Mouse (Mus musculus) erythroblast, embryonic 14.5 days (primary cell): ENCODE measurements around the gene Apoa2. TPM values are rescaled to one million over a fixed set of nuclear protein-coding genes. Genes with fewer than 3 reads are reported as not detected.
"Not testable (repeated sequence)": the region's sequence is repeated elsewhere in the genome, so short reads cannot be mapped to it uniquely, and the experiment has no call there.

Experiments
- H3K27me3 ChIP-seq: 2 replicates; pipeline ENCODE4 v1.6.1; 2012; ENCODE audit warnings: inconsistent platforms; ENCODE audit not compliant: control insufficient read depth
- H3K36me3 ChIP-seq: 2 replicates; pipeline ENCODE4 v1.6.1; 2012; ENCODE audit warnings: mild to moderate bottlenecking, inconsistent platforms; ENCODE audit not compliant: control insufficient read depth
- H3K4me1 ChIP-seq: 2 replicates; pipeline ENCODE4 v1.6.1; 2012; ENCODE audit warnings: inconsistent platforms; ENCODE audit not compliant: control insufficient read depth
- H3K4me3 ChIP-seq: replicated peaks from 2 replicates; pipeline ENCODE3; 2012; ENCODE audit warnings: moderate library complexity, mild to moderate bottlenecking, inconsistent platforms
- H3K9me3 ChIP-seq: 2 replicates; pipeline ENCODE4 v1.6.1; 2012; ENCODE audit warnings: low read length, inconsistent platforms, mixed read lengths; ENCODE audit not compliant: control insufficient read depth
- GATA1 ChIP-seq: IDR thresholded peaks from 2 replicates; pipeline ENCODE4 v1.6.1; 2012; ENCODE audit warnings: low read length, inconsistent platforms, mixed read lengths
- TAL1 ChIP-seq: IDR thresholded peaks from 3 replicates; pipeline ENCODE4 v1.6.1; 2012; ENCODE audit warnings: low read length, inconsistent platforms, mixed read lengths
- polyA plus RNA-seq: library from polyadenylated mRNA; stranded (reverse); fragments of >175 nt; gene quantifications from 2 replicates; pipeline ENCODE4 v1.2.3, GENCODE M21; 2012

Apoa2 gene
- polyA plus RNA-seq, 1 experiment, result 0.42 TPM

- no peaks in the 10 kb centered on the region for H3K9me3 ChIP-seq
- TF ChIP-seq GATA1 (no peak), TAL1 (no peak)
- H3K4me3 ChIP-seq, result no peak overlapping the region
- H3K36me3 ChIP-seq, result peaks cover 37% of the 10 kb centered on the region
- H3K4me1 ChIP-seq, result peaks cover 30% of the 10 kb centered on the region
- H3K27me3 ChIP-seq, result no peaks in the 10 kb centered on the region
Measured at GRCm38 (mm10) chr1:171232348-171232747, 7.5 kb downstream of the Apoa2 start.

GRCm38 (mm10) chr1:171232800-171233730 lies 8.2 kb downstream of the Apoa2 start:
- Histone ChIP-seq H3K36me3 (peaks cover 44% of the 10 kb centered on the region), H3K27me3 (no peaks in the 10 kb centered on the region), H3K4me1 (peaks cover 30% of the 10 kb centered on the region), H3K9me3 (no peaks in the 10 kb centered on the region), H3K4me3 (no peak overlapping the region)
- TF ChIP-seq TAL1 (no peak), GATA1 (no peak)

GRCm38 (mm10) chr1:171234126-171234525 lies 9.3 kb downstream of the Apoa2 start, which contains the start of gene Fcer1g:
TSS of gene Fcer1g (minus strand) at chr1:171234365.
- Histone ChIP-seq H3K27me3 (no peaks in the 10 kb centered on the region), H3K36me3 (peaks cover 54% of the 10 kb centered on the region), H3K9me3 (no peaks in the 10 kb centered on the region), H3K4me1 (peaks cover 30% of the 10 kb centered on the region), H3K4me3 (no peak within 1 kb of the TSS)
- no peak for TF ChIP-seq GATA1
- no peak for TF ChIP-seq TAL1

- no peak overlapping the region for H3K4me3 ChIP-seq
- H3K9me3 ChIP-seq, result no peaks in the 10 kb centered on the region
- no peaks in the 10 kb centered on the region for H3K27me3 ChIP-seq
- H3K4me1 ChIP-seq, result peaks cover 30% of the 10 kb centered on the region
- peaks cover 58% of the 10 kb centered on the region for H3K36me3 ChIP-seq
- TF ChIP-seq GATA1, result no peak
- TF ChIP-seq TAL1, result no peak
Measured at GRCm38 (mm10) chr1:171234538-171234937, 9.7 kb downstream of the Apoa2 start.

- Histone ChIP-seq H3K27me3 (no peaks in the 10 kb centered on the region), H3K9me3 (no peaks in the 10 kb centered on the region), H3K4me1 (peaks cover 30% of the 10 kb centered on the region), H3K4me3 (no peak overlapping the region), H3K36me3 (peaks cover 68% of the 10 kb centered on the region)
- no peak for TF ChIP-seq GATA1
- no peak for TF ChIP-seq TAL1
Measured at GRCm38 (mm10) chr1:171235791-171236190, 10.9 kb downstream of the Apoa2 start.

- Histone ChIP-seq H3K36me3 (peaks cover 82% of the 10 kb centered on the region), H3K4me1 (peaks cover 22% of the 10 kb centered on the region), H3K9me3 (no peaks in the 10 kb centered on the region), H3K4me3 (no peak overlapping the region), H3K27me3 (no peaks in the 10 kb centered on the region)
- TF ChIP-seq TAL1 (no peak), GATA1 (no peak)
Measured at GRCm38 (mm10) chr1:171237438-171237837, 12.6 kb downstream of the Apoa2 start.

GRCm38 (mm10) chr1:171238463-171238862 lies 13.6 kb downstream of the Apoa2 start:
- peaks cover 13% of the 10 kb centered on the region for H3K4me1 ChIP-seq
- no peaks in the 10 kb centered on the region for H3K27me3 ChIP-seq
- no peak for TF ChIP-seq GATA1
- no peak for TF ChIP-seq TAL1
- H3K9me3 ChIP-seq, result no peaks in the 10 kb centered on the region
- no peak overlapping the region for H3K4me3 ChIP-seq
- H3K36me3 ChIP-seq, result peaks cover 90% of the 10 kb centered on the region

GRCm38 (mm10) chr1:171239992-171240744 lies 15.3 kb downstream of the Apoa2 start:
- no peak overlapping the region for H3K4me3 ChIP-seq
- H3K27me3 ChIP-seq, result no peaks in the 10 kb centered on the region
- peaks cover 5% of the 10 kb centered on the region for H3K4me1 ChIP-seq
- peaks cover 87% of the 10 kb centered on the region for H3K36me3 ChIP-seq
- TF ChIP-seq GATA1 (no peak), TAL1 (no peak)
- H3K9me3 ChIP-seq, result no peaks in the 10 kb centered on the region

- TF ChIP-seq GATA1, result no peak
- TF ChIP-seq TAL1, result no peak
- Histone ChIP-seq H3K4me3 (no peak overlapping the region), H3K36me3 (peaks cover 82% of the 10 kb centered on the region), H3K4me1 (peaks cover 12% of the 10 kb centered on the region), H3K27me3 (no peaks in the 10 kb centered on the region), H3K9me3 (no peaks in the 10 kb centered on the region)
Measured at GRCm38 (mm10) chr1:171240911-171241310, 16.1 kb downstream of the Apoa2 start.

GRCm38 (mm10) chr1:171241952-171242351 lies 17.1 kb downstream of the Apoa2 start:
- Histone ChIP-seq H3K4me1 (peaks cover 20% of the 10 kb centered on the region), H3K36me3 (peaks cover 73% of the 10 kb centered on the region)
- H3K9me3 ChIP-seq, H3K4me3 ChIP-seq, H3K27me3 ChIP-seq: not testable (repeated sequence)
